Mouse (Mus musculus): ENCODE measurements around the gene Proser2. TPM values are rescaled to one million over a fixed set of nuclear protein-coding genes. Genes with fewer than 3 reads are reported as not detected.
"Not testable (repeated sequence)": the region's sequence is repeated elsewhere in the genome, so short reads cannot be mapped to it uniquely, and the experiment has no call there.

Gene Proser2
- polyA plus RNA-seq, 1 experiment = 2.3 TPM

DNA sequence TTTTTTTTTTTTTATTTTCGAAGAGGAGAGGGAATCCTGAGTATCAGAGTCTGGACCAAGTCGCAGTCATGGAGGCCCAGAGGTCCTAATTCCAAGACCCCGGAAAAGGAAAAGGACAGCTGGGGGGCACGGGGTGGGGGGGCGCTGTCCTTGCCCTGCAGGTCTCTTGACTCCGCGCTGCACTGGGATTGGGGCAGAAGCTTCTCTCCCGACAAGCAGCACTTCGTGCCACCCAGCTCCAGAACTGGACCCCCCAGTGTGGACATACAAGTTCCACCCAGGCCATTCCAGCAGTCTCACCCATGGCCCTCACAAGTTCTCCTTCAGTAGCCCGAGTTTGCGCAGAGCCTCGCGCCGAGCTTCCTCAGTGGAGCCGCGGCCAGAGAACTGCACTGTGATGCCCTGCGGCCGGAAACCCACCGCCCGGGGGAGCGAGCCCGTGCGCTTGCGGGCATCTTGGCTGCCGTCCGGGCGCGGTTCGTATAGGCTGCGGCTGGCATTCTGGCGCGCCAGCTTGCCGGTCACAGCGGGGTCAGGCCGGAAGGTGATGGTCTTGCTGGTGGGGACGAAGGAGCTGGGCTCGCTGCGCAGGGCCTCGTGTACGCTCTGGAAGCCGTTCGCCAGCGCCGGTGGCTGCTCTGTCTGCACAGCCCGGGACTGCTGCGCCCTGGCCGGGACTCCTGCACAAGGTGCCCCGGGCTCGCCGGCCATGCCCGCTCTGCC is 29.8 kb downstream of the Proser2 start:
- Histone ChIP-seq H3K27ac (replicated peaks; ENCODE audit: low read depth, low read length) (no peak overlapping the region), H3K4me1 (ENCODE audit: control insufficient read depth, insufficient read depth, insufficient read length, low read length) (no peaks in the 10 kb centered on the region; the same call in none of the 2 replicates), H3K4me3 (ENCODE audit: insufficient read depth, low read depth, low read length) (peak overlapping the region; percentile 46)

DNA sequence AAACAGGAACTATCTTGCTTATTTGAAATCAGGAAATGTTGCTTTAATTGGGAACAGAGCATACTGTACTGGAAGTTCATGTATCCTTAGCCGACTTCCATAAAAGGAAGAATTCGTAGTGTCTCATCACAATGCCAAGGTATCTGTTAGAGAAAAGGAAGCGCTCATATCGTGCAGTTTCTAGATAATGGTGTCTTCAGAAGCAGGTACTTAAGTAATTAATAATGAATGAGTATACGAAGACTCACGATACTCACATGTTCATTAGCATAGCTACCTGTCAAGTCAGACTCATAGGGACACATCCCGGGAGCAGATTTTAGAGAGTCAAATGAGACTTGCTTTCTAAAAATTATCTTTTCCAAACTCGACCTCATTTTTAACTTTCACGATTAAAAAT is 30.6 kb downstream of the Proser2 start:
- Histone ChIP-seq H3K4me3 (ENCODE audit: insufficient read depth, low read depth, low read length) (no peak overlapping the region), H3K4me1 (ENCODE audit: control insufficient read depth, insufficient read depth, insufficient read length, low read length) (no peaks in the 10 kb centered on the region; the same call in none of the 2 replicates), H3K27ac (replicated peaks; ENCODE audit: low read depth, low read length) (no peak overlapping the region)

DNA sequence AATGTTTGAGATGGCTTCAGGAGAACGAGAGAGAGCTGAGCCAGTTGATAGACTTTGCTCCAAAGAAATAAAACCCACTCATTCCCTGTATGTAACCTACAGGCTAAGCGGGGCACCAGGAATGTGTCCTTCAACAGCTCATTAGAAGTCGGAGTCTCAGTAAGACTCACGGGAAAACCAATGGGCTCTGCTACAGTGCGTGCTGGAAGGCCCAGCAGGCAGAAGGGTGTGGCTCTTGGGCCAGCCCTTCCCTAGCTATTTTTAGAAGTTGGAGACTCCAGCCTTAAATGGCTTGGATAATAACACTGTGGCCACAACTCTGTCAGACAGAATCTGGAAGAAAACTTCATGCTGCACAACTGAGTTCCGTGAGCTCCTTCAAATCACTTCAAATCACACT is 31.1 kb downstream of the Proser2 start:
- Histone ChIP-seq H3K4me3 (ENCODE audit: insufficient read depth, low read depth, low read length) (no peak overlapping the region), H3K27ac (replicated peaks; ENCODE audit: low read depth, low read length) (0 out of 2 replicates have a peak overlapping the region, but pooled peaks have one; percentile 39), H3K4me1 (ENCODE audit: control insufficient read depth, insufficient read depth, insufficient read length, low read length) (no peaks in the 10 kb centered on the region; the same call in none of the 2 replicates)

DNA sequence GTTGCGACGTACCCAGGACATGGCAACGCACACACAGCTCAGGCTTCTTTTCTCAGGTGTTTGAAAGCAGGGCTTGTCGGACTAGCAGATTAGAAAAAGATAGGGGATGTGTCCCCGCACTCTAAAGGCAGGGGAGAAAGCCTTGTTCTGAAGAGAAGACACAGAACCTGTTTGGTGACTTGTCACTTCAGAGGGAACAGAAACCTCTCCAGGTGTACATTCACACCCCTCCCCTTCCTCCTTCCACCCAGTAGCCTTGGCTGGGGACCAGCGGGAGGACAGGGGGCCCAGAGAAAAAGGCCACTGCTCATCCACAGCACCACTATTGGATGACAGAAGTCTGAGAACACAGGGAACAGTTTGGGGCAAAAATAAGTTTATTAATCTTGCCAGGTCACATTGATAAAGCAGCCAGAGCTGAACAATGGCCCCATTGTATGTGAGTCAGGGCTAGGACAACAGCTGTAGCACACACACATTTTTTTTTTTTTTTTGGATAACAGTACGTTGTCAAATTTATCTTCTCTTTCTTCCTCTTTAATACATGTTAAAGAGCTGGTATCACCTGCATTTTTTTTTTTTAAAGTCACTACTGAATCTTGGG is 32.8 kb downstream of the Proser2 start:
- Histone ChIP-seq H3K4me3 (ENCODE audit: insufficient read depth, low read depth, low read length) (no peak overlapping the region), H3K27ac (replicated peaks; ENCODE audit: low read depth, low read length) (no peak overlapping the region), H3K4me1 (ENCODE audit: control insufficient read depth, insufficient read depth, insufficient read length, low read length) (no peaks in the 10 kb centered on the region; the same call in none of the 2 replicates)

DNA sequence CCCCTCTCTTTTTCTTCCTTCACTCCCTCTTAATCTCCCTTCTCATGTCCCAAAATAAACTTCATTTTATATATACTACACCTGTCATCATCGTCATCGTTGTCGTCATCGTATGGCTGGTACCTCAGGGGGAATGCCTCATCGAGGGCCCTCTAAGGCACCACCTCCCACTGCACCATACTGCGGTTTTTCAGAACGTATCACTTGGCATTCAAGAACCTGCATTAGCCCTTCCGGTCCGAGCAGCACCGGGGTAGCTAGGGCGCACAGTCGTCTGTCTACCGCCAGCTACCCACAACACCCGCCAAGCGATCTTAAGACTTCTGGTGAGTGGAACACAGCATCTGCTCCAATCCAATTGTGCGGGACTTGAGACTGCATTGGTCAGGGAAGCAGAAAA is 40.1 kb downstream of the Proser2 start:
- H3K4me3 ChIP-seq (ENCODE audit: insufficient read depth, low read depth, low read length); H3K27ac ChIP-seq (replicated peaks; ENCODE audit: low read depth, low read length); H3K4me1 ChIP-seq (ENCODE audit: control insufficient read depth, insufficient read depth, insufficient read length, low read length): not testable (repeated sequence)

DNA sequence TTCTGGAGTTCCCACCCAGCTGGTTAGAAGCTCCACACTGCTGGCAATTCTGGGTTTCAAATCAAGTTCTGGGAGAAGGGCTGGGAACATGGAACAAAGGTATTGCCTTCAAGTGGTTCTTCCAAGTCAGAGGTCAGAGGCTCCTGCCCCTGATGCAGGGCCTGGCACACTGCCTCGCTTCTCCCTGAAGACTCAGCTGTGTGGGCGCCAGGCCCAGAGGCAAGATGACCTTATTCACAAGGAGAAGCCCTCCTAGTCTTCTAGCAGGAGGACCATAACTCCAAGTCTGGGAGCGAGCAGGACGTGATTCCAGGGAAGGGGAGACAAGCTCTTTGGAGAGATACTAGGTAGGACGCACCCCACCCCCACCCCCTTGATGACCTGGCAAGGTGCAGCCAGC is 42.9 kb downstream of the Proser2 start:
- Histone ChIP-seq H3K27ac (replicated peaks; ENCODE audit: low read depth, low read length) (no peak overlapping the region), H3K4me1 (ENCODE audit: control insufficient read depth, insufficient read depth, insufficient read length, low read length) (peaks cover 5% of the 10 kb centered on the region)

DNA sequence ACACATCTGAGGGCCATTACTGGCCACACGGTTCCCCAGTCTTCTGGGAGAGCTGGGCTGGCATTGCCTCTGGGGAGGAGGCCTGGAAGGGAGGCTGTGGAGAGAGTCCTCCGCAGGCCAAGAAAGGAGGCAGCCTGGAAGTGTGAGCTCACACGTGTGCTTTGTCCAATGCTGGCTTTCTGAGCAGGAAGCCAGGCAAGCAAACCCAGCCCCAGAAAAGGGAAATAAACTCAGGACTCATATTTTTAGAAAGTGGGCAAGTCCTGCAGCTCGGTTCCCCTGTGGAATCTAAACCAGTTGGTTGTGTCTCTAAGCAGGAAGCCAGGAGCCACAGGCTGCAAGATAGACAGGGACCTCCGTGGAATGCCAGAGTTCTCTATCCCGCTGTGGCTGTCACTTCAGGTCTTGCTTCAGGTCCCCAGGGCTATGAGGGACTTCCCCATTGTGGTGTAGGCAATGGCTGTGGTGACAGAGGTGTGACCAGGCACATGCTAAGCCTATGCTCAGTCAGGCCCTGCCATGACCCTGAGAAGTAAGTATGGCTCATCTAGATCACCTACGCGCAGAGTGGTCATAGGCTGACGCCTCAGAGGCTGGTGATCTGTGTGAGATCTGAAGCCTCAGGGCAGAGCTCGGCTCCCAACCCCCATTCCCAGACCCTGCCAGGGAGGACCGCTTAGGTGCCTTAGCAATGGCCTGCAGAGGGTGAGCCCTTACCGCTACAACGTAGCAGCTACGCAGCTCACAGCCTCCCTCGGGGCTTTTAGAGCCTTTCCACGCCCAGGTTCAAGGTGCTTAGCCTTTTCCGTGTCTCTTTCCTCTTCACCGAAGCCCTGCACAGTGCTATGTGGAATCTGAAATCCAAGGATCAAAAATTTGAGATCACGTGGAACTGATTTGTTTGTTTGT is 44.1 kb downstream of the Proser2 start:
- Histone ChIP-seq H3K4me3 (ENCODE audit: insufficient read depth, low read depth, low read length) (no peak overlapping the region), H3K4me1 (ENCODE audit: control insufficient read depth, insufficient read depth, insufficient read length, low read length) (peaks cover 5% of the 10 kb centered on the region), H3K27ac (replicated peaks; ENCODE audit: low read depth, low read length) (peak overlapping the region; percentile 15; the same call in 1 of the 2 replicates)

More for the DNA sequence above, 42.9 kb downstream of the Proser2 start:
- no peak overlapping the region for H3K4me3 ChIP-seq (ENCODE audit: insufficient read depth, low read depth, low read length)

DNA sequence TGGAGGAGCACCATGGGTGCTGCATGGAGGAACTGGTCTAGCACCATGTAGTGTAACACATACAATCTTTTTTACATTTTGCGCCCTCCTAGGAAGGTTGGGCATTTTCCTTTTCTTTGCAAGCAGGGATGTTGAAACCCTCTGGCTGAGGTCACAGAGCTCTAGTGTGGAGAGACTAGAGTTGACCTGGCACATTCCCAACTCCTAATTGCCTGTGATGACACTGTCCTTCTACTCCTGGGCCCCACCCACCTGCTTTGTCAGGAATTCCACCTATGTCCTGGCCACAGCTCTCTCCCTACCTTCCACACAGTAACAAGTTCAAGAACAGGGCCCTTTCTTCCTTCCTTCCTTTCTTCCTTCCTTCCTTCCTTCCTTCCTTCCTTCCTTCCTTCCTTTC is 46.3 kb downstream of the Proser2 start:
- H3K4me3 ChIP-seq (ENCODE audit: insufficient read depth, low read depth, low read length) = no peak overlapping the region
- no peak overlapping the region for H3K27ac ChIP-seq (replicated peaks; ENCODE audit: low read depth, low read length)
- peaks cover 5% of the 10 kb centered on the region for H3K4me1 ChIP-seq (ENCODE audit: control insufficient read depth, insufficient read depth, insufficient read length, low read length)

DNA sequence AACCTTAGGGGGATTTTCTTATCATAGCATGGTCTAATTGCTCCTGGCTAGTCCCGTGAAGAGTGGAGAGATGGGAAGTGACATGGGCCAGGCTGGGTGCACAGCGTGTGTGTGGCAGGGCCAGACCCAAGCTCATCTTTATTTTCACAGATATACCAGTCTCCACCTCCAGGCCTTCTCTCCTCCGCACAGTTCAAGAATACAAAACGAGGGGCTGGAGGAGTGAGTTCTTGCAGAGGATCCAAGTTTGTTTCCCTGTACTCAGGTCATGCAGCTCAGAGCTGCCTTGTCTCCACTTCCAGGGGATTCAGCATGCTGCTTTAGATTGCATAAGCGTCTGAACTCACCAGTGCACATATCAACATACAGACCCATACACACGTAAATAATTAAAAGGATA is 47.4 kb downstream of the Proser2 start:
- peaks cover 5% of the 10 kb centered on the region for H3K4me1 ChIP-seq (ENCODE audit: control insufficient read depth, insufficient read depth, insufficient read length, low read length)
- H3K27ac ChIP-seq (replicated peaks; ENCODE audit: low read depth, low read length) = no peak overlapping the region
- H3K4me3 ChIP-seq (ENCODE audit: insufficient read depth, low read depth, low read length) = no peak overlapping the region

DNA sequence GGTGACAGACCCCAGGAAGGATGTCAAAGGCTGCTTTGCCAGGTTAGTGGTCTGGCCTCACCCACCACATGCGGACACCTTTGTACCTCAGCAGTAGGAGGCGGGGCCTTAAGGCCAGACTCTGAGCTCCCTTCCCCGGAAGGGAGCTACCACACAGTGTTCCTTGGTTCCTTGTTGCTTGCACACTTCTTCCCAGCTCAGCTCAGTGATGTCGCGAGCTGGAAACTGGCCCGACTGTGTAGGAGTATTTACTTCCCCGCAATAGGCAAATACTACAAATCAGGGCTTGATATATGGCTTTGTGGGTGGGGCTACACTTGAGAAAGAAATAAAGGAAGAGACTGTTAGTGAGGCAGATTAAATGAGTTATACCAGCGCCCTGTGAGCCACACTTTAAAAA is 48.9 kb downstream of the Proser2 start:
- H3K4me3 ChIP-seq (ENCODE audit: insufficient read depth, low read depth, low read length) = no peak overlapping the region

DNA sequence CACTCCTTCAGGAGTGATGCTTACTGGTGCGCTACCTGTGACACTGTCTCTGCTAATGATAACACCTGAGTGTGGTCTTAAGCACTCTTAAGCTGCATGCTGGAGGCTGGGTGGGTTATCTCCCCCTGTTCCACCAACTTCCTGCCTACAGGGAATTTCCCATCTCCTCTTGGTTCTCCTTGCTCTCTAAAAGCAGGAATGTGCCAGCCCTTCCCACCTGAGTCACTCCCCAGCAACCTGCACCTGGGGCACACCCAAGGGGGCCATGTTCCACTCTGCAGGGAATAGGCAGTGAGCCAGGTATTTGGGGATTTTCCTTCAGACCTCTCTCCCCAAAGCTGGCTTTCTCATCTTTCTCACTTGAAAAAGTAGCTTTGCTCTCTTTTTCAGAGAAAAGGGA is 50.0 kb downstream of the Proser2 start:
- Histone ChIP-seq H3K4me3 (ENCODE audit: insufficient read depth, low read depth, low read length) (no peak overlapping the region), H3K27ac (replicated peaks; ENCODE audit: low read depth, low read length) (no peak overlapping the region), H3K4me1 (ENCODE audit: control insufficient read depth, insufficient read depth, insufficient read length, low read length) (peaks cover 3% of the 10 kb centered on the region; the same call in 1 of the 2 replicates)

More for the DNA sequence above, 48.9 kb downstream of the Proser2 start:
- Histone ChIP-seq H3K4me1 (ENCODE audit: control insufficient read depth, insufficient read depth, insufficient read length, low read length) (peaks cover 4% of the 10 kb centered on the region), H3K27ac (replicated peaks; ENCODE audit: low read depth, low read length) (no peak overlapping the region)

DNA sequence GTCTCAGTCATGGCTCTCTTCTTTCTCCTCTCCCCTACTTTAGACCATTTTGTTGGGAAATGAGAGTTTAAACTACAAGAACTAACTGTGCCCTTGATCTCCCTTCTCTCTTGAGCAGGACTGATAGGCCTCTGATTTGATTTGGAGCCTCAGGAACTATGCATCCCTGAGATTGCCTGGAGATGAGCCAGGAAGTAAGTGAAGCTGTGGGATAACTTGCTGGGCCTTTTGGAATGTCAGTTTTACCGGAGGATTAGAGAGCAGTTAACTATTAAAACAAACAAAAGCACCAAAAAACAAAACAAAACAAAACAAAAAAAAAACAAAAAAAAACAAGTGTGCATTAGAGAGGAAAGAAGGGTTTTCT is 54.5 kb downstream of the Proser2 start:
- H3K27ac ChIP-seq (replicated peaks; ENCODE audit: low read depth, low read length) = peak overlapping the region; percentile 74
- no peak overlapping the region for H3K4me3 ChIP-seq (ENCODE audit: insufficient read depth, low read depth, low read length)
- peaks cover 5% of the 10 kb centered on the region; the same call in 1 of the 2 replicates for H3K4me1 ChIP-seq (ENCODE audit: control insufficient read depth, insufficient read depth, insufficient read length, low read length)

DNA sequence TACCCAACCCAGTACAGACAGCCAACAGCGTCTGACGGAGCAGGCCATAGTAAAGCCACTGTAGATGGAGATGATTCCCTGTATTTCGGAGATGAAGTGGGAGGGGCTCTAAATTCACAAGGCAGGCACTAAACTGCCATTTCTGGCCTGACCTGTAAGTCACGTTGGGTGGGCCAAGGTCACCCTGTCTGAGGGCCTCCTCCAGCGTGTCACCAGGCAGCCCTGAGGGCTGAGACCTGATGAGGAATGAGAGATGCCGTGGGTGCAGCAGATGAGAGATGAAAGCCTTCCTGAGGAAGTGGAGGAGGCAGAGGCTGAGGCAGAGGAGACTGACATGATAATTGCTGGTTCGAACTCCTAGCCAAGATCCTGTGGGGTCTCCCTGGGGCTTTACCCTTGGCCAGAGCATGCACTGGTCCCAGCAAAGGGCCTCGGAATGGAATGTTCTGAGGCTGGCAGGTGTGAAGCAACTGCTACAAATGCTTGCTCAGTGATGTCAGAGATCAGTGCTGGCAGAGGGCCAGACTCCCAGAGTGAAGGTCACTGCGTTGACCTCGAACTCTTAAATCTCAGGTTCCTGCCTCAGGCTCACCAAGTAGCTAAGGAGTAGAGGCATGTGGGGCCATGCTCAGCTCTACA is 55.0 kb downstream of the Proser2 start:
- Histone ChIP-seq H3K4me1 (ENCODE audit: control insufficient read depth, insufficient read depth, insufficient read length, low read length) (peaks cover 5% of the 10 kb centered on the region; the same call in 1 of the 2 replicates), H3K4me3 (ENCODE audit: insufficient read depth, low read depth, low read length) (no peak overlapping the region), H3K27ac (replicated peaks; ENCODE audit: low read depth, low read length) (peak overlapping the region; percentile 74)

DNA sequence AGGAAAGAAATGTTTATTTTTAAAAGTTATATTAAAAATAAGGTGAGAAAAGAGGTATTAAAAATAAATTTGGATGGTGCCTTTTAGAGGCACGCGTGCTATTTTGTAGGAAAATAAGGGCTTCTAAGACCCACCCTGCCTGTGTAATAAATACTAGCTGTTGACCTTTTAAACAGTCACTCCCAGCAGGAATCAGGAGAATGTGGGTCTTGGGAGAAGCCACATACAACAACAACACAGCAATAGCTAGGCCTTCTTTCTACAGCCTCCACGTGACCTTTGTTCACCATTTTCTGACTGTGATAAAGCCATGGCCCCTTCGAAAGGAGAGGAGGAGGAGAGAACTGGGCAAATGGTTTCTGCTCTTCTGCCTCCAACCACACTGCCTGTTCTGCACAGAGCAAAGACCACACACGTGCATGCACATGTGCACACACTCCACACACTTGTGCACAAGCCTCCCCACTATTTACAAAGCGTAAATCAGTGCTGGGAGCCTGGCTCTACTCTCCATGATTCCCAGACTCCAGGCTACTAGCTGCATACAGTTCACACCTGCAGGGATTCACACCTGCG is 57.2 kb downstream of the Proser2 start:
- Histone ChIP-seq H3K27ac (replicated peaks; ENCODE audit: low read depth, low read length) (no peak overlapping the region), H3K4me1 (ENCODE audit: control insufficient read depth, insufficient read depth, insufficient read length, low read length) (peaks cover 5% of the 10 kb centered on the region; the same call in 1 of the 2 replicates), H3K4me3 (ENCODE audit: insufficient read depth, low read depth, low read length) (no peak overlapping the region)
